Mouse (Mus musculus) adrenal gland, postnatal 0 days (tissue): ENCODE data around the gene Pfn3. TPM values are rescaled to one million over a fixed set of nuclear protein-coding genes. Genes with fewer than 3 reads are reported as not detected.

ENCODE experiments used
- microRNA-seq: library from miRNA; unstranded; fragments of <30 nt; microRNA quantifications from one replicate; pipeline ENCODE4, GENCODE M21; 2016; ENCODE audit warnings: borderline replicate concordance; ENCODE audit not compliant: insufficient number of aligned reads
- polyA plus RNA-seq: library from polyadenylated mRNA; unstranded; fragments of >200 nt; fragmentation: Nextera tagmentation; extraction: Ambion mirVana; gene quantifications from 2 replicates; pipeline ENCODE4 v1.2.1, GENCODE M21; 2015

The Pfn3 gene
- polyA plus RNA-seq: not detected in 2 replicates

DNA sequence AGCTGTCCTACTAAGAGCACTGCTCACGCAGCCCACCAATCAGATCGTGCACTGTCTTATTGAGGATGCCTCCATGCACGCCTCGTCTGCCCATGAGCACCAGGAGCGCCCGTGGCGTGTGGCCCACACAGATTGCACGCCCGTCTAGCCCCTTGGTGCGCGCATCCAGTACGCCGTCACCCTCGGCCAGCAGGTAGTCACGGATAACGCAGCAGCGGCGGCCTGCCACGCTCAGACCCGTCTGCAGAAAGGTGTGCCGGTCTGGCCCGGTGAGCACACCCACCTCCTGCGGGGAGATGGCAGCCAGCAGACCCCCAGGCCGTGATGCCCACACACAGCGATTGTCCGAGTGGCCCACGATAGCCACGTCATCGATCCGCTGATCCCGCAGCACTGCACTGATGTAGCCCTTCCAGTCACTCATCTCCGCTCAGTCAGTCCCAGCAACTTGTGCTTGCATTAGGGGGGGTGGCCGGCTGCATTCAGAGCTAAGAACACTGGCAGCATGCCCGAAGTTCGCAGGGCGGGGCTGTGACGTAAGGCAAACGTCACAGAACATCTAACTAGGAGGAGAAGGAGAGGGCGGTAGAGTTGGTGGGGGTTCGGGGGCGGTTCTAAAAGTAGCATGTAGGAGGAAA is at the start of gene Pfn3:
Gene Pfn3, minus strand, starts transcription at position 490 of the 638 bp plus-strand sequence.

GRCm38 (mm10) chr13:55464027-55464884 is 49.2 kb upstream of the Pfn3 start, which contains the start of gene Prr7:
TSS of gene Prr7 (plus strand) at chr13:55464267.

DNA sequence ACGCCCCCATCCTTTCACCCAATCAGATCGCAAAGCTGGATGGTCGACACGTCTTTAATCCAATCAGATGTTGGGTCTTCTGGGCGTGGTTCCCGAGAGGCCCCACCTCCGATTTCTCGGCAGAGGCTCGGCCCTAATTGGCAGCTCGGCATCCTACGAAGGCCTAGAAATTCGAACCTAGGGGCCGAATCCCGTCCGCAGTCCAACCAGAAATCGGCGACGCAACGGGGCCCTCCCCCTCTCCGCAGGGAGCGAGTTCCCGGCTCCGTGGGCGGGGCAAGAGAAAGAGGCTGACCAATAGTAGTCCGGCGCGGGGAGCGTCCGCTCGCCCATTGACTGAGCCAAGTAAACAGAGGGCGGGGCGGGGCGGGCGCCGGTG is 29.9 kb upstream of the Pfn3 start, which contains the start of gene Grk6:
Gene Grk6, plus strand, starts transcription at position 136 of the 379 bp plus-strand sequence.

DNA sequence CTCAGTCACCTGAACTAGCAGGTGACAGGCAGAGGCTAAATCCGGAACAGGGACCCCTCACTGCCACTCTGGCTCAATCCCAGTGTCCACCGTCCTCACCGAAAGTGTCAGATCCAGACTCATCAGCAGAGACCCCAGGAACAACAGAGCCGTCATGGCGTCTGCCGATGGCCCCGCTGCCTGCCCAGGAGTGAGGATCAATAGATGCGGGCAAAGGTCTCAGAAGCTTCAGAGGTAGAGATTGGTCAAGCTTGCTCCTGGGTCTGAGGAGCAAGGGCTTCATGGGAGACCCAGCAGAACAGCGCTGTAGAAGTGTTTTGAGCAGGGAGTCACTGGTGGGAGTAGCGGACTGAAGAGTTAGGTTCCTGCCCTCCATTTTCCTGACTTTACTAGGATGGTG is 11.6 kb upstream of the Pfn3 start, which contains the start of gene F12:
Gene F12, minus strand, starts transcription at position 181 of the 400 bp plus-strand sequence.

DNA sequence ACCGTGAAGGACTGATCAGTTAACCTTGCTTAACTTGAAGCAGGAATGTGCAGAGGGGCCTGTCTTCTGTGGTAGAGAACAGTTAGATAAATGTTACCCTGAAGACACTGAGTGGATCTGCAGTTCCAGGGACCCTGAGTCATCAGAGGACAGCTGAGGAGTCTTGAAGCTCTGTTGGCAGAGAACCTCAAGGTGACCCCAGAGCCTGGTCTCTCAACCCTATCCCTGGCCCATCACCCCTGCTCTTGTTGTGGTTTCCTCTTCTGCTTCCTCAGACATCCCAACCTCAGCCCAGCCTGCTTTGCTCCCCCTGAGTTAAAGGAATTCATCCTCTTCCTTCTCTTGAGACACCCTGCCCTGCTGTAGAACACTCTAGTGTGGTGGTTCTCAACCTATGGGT is 16.9 kb downstream of the Pfn3 start, which contains the start of gene Slc34a1:
Gene Slc34a1, plus strand, starts transcription at position 100 of the 400 bp plus-strand sequence.

GRCm38 (mm10) chr13:55369531-55370114 is 45.4 kb downstream of the Pfn3 start, which contains the start of gene Rgs14:
TSS of gene Rgs14 (plus strand) at chr13:55369732.

Small RNA genes lying within 50 kb of the gene (microRNA-seq; reads per million reads assigned to microRNA genes)
- not detected for gene Mir6943

Other genes with a start within 250 kb of the Pfn3 start
- 42.4 and 67.5 TPM in 2 replicates for gene Nsd1, start 205.4 kb downstream of the Pfn3 start, polyA plus RNA-seq
- 230 and 264 TPM in 2 replicates for gene Prelid1, start 94.7 kb downstream of the Pfn3 start, polyA plus RNA-seq
- gene Rab24, start 93.3 kb downstream of the Pfn3 start, polyA plus RNA-seq: 89.1 and 126 TPM in 2 replicates
- 10.8 and 18.6 TPM in 2 replicates for gene Mxd3, start 85.4 kb downstream of the Pfn3 start, polyA plus RNA-seq
- 58.9 and 82.5 TPM in 2 replicates for gene Lman2, start 52.4 kb downstream of the Pfn3 start, polyA plus RNA-seq
- 1.2 and 1.3 TPM in 2 replicates for gene Rgs14, start 45.5 kb downstream of the Pfn3 start, polyA plus RNA-seq
- 1.5 and 1.8 TPM in 2 replicates for gene Slc34a1, start 17.0 kb downstream of the Pfn3 start, polyA plus RNA-seq
- 8.7 and 12.2 TPM in 2 replicates for gene F12, start 11.6 kb upstream of the Pfn3 start, polyA plus RNA-seq
- gene Grk6, start 29.8 kb upstream of the Pfn3 start, polyA plus RNA-seq: 20.3 and 24.0 TPM in 2 replicates
- 1.0 and 1.1 TPM in 2 replicates for gene Prr7, start 49.0 kb upstream of the Pfn3 start, polyA plus RNA-seq
- gene Dbn1, start 72.9 kb upstream of the Pfn3 start, polyA plus RNA-seq: 66.4 and 97.2 TPM in 2 replicates
- 72.4 and 78.9 TPM in 2 replicates for gene Pdlim7, start 98.4 kb upstream of the Pfn3 start, polyA plus RNA-seq
- 2.8 and 2.9 TPM in 2 replicates for gene Dok3, start 114.1 kb upstream of the Pfn3 start, polyA plus RNA-seq
- gene Ddx41, start 121.4 kb upstream of the Pfn3 start, polyA plus RNA-seq: 39.5 and 45.1 TPM in 2 replicates
- 17.9 and 21.7 TPM in 2 replicates for gene Fam193b, start 155.9 kb upstream of the Pfn3 start, polyA plus RNA-seq
- gene Tmed9, start 158.5 kb upstream of the Pfn3 start, polyA plus RNA-seq: 89.2 and 133 TPM in 2 replicates
- gene B4galt7, start 184.7 kb upstream of the Pfn3 start, polyA plus RNA-seq: 20.5 and 21.5 TPM in 2 replicates
- gene Caml, start 207.8 kb upstream of the Pfn3 start, polyA plus RNA-seq: 62.8 and 62.9 TPM in 2 replicates
- gene Ddx46, start 219.8 kb upstream of the Pfn3 start, polyA plus RNA-seq: 13.0 and 17.6 TPM in 2 replicates